18 mouse cellular contexts compared by ENCODE assay signal in genomic region chr14:12188352-12188751, GRCm38 (mm10).
DNase-seq lines count a peak whose midpoint lies in the region; ATAC-seq and TF ChIP-seq lines count a peak whose summit lies in the region.
"Had no signal": no experiment of that assay in that cellular context is flagged by ENCODE, and none has a peak within 500 bp of the region (broad histone marks: within the 10 kb centered on the region; RNA-seq: fewer than 3 reads in every experiment).

No protein-coding gene starts in this region.

- H3K4me3 ChIP-seq in hindbrain, embryonic 12.5 days, result no peak overlapping the region
- H3K4me3 ChIP-seq in hindbrain, embryonic 14.5 days (replicated peaks; ENCODE audit: low read length), result no peak overlapping the region
- H3K4me3 ChIP-seq in lung, embryonic 14.5 days (ENCODE audit: low read depth, low read length), result no peak overlapping the region
- H3K4me3 ChIP-seq in lung, adult 2 months (replicated peaks; ENCODE audit: extremely low read depth, low read depth, low read length), result no peak overlapping the region
- H3K4me3 ChIP-seq in forebrain, embryonic 14.5 days (ENCODE audit: low read depth, low read length), result no peak overlapping the region
- H3K4me3 ChIP-seq in limb, embryonic 14.5 days (replicated peaks; ENCODE audit: low read length), result no peak overlapping the region
- H3K4me3 ChIP-seq: embryonic facial prominence, embryonic 10.5 days; heart, embryonic 12.5 days; liver, embryonic 12.5 days; midbrain, embryonic 10.5 days had no signal

- DNase-seq in hindbrain, embryonic 14.5 days (ENCODE audit: low spot score), result no peak
- DNase-seq in lung, embryonic 14.5 days, result peak; percentile 23
- no peak for DNase-seq in lung, adult 2 months
- no peak for DNase-seq in forebrain, embryonic 14.5 days (ENCODE audit: low spot score)
- DNase-seq in limb, embryonic 14.5 days (ENCODE audit: low spot score), result peak; percentile 28
- no peak for DNase-seq in gastrocnemius, postnatal 25 days
- DNase-seq: B cell, adult 2 months; cerebellum, adult 2 months; layer of hippocampus, postnatal 36 days; lung, postnatal 14 days; right cerebral cortex, postnatal 4 days had no signal

- no peak overlapping the region for H3K4me2 ChIP-seq in hindbrain, embryonic 12.5 days (replicated peaks)
- H3K4me2 ChIP-seq in hindbrain, embryonic 14.5 days (replicated peaks), result no peak overlapping the region
- no peak overlapping the region for H3K4me2 ChIP-seq in lung, embryonic 14.5 days
- H3K4me2 ChIP-seq in forebrain, embryonic 14.5 days (ENCODE audit: low read length), result no peak overlapping the region
- no peak overlapping the region for H3K4me2 ChIP-seq in limb, embryonic 14.5 days (replicated peaks; ENCODE audit: low read depth, low read length, severe bottlenecking)
- H3K4me2 ChIP-seq: heart, embryonic 12.5 days; liver, embryonic 12.5 days had no signal

- TF ChIP-seq CTCF in lung, embryonic 14.5 days (IDR thresholded peaks at IDR 0.05; ENCODE audit: low read depth), result no peak
- no peak for TF ChIP-seq CTCF in lung, adult 2 months (IDR thresholded peaks at IDR 0.05; ENCODE audit: insufficient read depth, low read length)

- TF ChIP-seq POLR2A in lung, adult 2 months (IDR thresholded peaks at IDR 0.05; ENCODE audit: borderline replicate concordance, extremely low read depth, low read depth, low read length), result no peak
- no peak for TF ChIP-seq POLR2A in limb, embryonic 14.5 days (IDR thresholded peaks at IDR 0.05; ENCODE audit: borderline replicate concordance, extremely low read depth, insufficient read depth, insufficient read length)

- H3K27me3 ChIP-seq in hindbrain, embryonic 12.5 days, result no peaks in the 10 kb centered on the region
- H3K27me3 ChIP-seq in hindbrain, embryonic 14.5 days (ENCODE audit: control insufficient read depth, insufficient read depth, low read length), result no peaks in the 10 kb centered on the region
- H3K27me3 ChIP-seq in lung, embryonic 14.5 days (ENCODE audit: insufficient read depth, low read length), result no peaks in the 10 kb centered on the region
- no peaks in the 10 kb centered on the region for H3K27me3 ChIP-seq in forebrain, embryonic 14.5 days (replicated peaks; ENCODE audit: control insufficient read depth, insufficient read depth, low read length)
- H3K27me3 ChIP-seq in limb, embryonic 14.5 days (ENCODE audit: control insufficient read depth, insufficient read depth, low read length), result no peaks in the 10 kb centered on the region
- H3K27me3 ChIP-seq: heart, embryonic 12.5 days; liver, embryonic 12.5 days had no signal

- 53% methylated on average over 4 of the region's 4 CpGs for WGBS in hindbrain, embryonic 12.5 days
- 40% methylated on average over 4 of the region's 4 CpGs for WGBS in hindbrain, embryonic 14.5 days
- WGBS in lung, embryonic 14.5 days, result 38% methylated on average over 4 of the region's 4 CpGs
- WGBS in lung, adult 2 months, result 53% methylated on average over 4 of the region's 4 CpGs
- WGBS in forebrain, embryonic 14.5 days, result 27% methylated on average over 4 of the region's 4 CpGs
- 13% methylated on average over 4 of the region's 4 CpGs for WGBS in limb, embryonic 14.5 days

- H3K9ac ChIP-seq in hindbrain, embryonic 12.5 days, result no peak overlapping the region
- H3K9ac ChIP-seq in hindbrain, embryonic 14.5 days, result no peak overlapping the region
- H3K9ac ChIP-seq in lung, embryonic 14.5 days, result no peak overlapping the region
- H3K9ac ChIP-seq in forebrain, embryonic 14.5 days (ENCODE audit: low read length), result no peak overlapping the region
- H3K9ac ChIP-seq in limb, embryonic 14.5 days (ENCODE audit: low read depth, low read length, severe bottlenecking), result no peak overlapping the region
- H3K9ac ChIP-seq: heart, embryonic 12.5 days; liver, embryonic 12.5 days had no signal

- H3K36me3 ChIP-seq in hindbrain, embryonic 12.5 days, result no peaks in the 10 kb centered on the region
- H3K36me3 ChIP-seq in hindbrain, embryonic 14.5 days (replicated peaks; ENCODE audit: control insufficient read depth, insufficient read depth), result no peaks in the 10 kb centered on the region
- no peaks in the 10 kb centered on the region for H3K36me3 ChIP-seq in lung, embryonic 14.5 days (ENCODE audit: insufficient read depth)
- no peaks in the 10 kb centered on the region for H3K36me3 ChIP-seq in forebrain, embryonic 14.5 days (ENCODE audit: control insufficient read depth, insufficient read depth, low read length)
- no peaks in the 10 kb centered on the region for H3K36me3 ChIP-seq in limb, embryonic 14.5 days (ENCODE audit: control insufficient read depth, insufficient read depth, low read length)
- H3K36me3 ChIP-seq: embryonic facial prominence, embryonic 10.5 days; heart, embryonic 12.5 days; liver, embryonic 12.5 days; midbrain, embryonic 10.5 days had no signal

- ATAC-seq in hindbrain, embryonic 12.5 days (ENCODE audit: low FRiP score), result no peak
- ATAC-seq in hindbrain, embryonic 14.5 days (ENCODE audit: low FRiP score), result no peak
- no peak for ATAC-seq in lung, embryonic 14.5 days (ENCODE audit: insufficient read depth)
- no peak for ATAC-seq in forebrain, embryonic 14.5 days
- peak; percentile 24; the same call in 1 of the 2 replicates for ATAC-seq in limb, embryonic 14.5 days (ENCODE audit: low FRiP score, low read depth)
- ATAC-seq in megakaryocyte progenitor cell, adult 5-6 weeks (replicated peaks; ENCODE audit: poor library complexity), result no peak
- ATAC-seq: inflammation-experienced regulatory T-cells, adult 6 months; liver, embryonic 12.5 days had no signal

- H3K4me1 ChIP-seq in hindbrain, embryonic 12.5 days, result peaks cover 41% of the 10 kb centered on the region
- H3K4me1 ChIP-seq in hindbrain, embryonic 14.5 days (replicated peaks; ENCODE audit: control insufficient read depth, insufficient read depth, low read length), result peaks cover 14% of the 10 kb centered on the region
- H3K4me1 ChIP-seq in lung, embryonic 14.5 days (ENCODE audit: insufficient read depth), result no peaks in the 10 kb centered on the region
- H3K4me1 ChIP-seq in lung, adult 2 months (ENCODE audit: control insufficient read depth, insufficient read depth, low read length), result no peaks in the 10 kb centered on the region
- peaks cover 54% of the 10 kb centered on the region for H3K4me1 ChIP-seq in forebrain, embryonic 14.5 days (ENCODE audit: control insufficient read depth, insufficient read depth, low read length)
- H3K4me1 ChIP-seq in limb, embryonic 14.5 days (ENCODE audit: control insufficient read depth, insufficient read depth, low read length), result peaks cover 17% of the 10 kb centered on the region
- H3K4me1 ChIP-seq: liver, embryonic 12.5 days had no signal

- no peaks in the 10 kb centered on the region for H3K9me3 ChIP-seq in hindbrain, embryonic 12.5 days (replicated peaks)
- no peaks in the 10 kb centered on the region for H3K9me3 ChIP-seq in hindbrain, embryonic 14.5 days (ENCODE audit: control insufficient read depth, low read length)
- no peaks in the 10 kb centered on the region for H3K9me3 ChIP-seq in lung, embryonic 14.5 days (ENCODE audit: low read depth, low read length)
- no peaks in the 10 kb centered on the region for H3K9me3 ChIP-seq in forebrain, embryonic 14.5 days (replicated peaks; ENCODE audit: control insufficient read depth, low read length)
- H3K9me3 ChIP-seq in limb, embryonic 14.5 days (ENCODE audit: control insufficient read depth, low read length), result no peaks in the 10 kb centered on the region
- H3K9me3 ChIP-seq: embryonic facial prominence, embryonic 10.5 days; heart, embryonic 12.5 days; liver, embryonic 12.5 days; midbrain, embryonic 10.5 days had no signal

- H3K27ac ChIP-seq in hindbrain, embryonic 12.5 days, result 0 out of 2 replicates have a peak overlapping the region, but pooled peaks have one; percentile 23
- H3K27ac ChIP-seq in hindbrain, embryonic 14.5 days, result no peak overlapping the region
- no peak overlapping the region for H3K27ac ChIP-seq in lung, embryonic 14.5 days (ENCODE audit: low read depth)
- H3K27ac ChIP-seq in forebrain, embryonic 14.5 days (ENCODE audit: low read depth, low read length), result peak overlapping the region; percentile 89; the same call in 1 of the 2 replicates
- H3K27ac ChIP-seq in limb, embryonic 14.5 days (replicated peaks; ENCODE audit: low read depth, low read length), result no peak overlapping the region
- H3K27ac ChIP-seq: embryonic facial prominence, embryonic 10.5 days; liver, embryonic 12.5 days had no signal

Comparison
In these comparisons a context has a peak if more than half of its experiments do, and no peak if none do; other contexts are left out.
1. H3K27ac ChIP-seq: peak in hindbrain, embryonic 12.5 days (single experiment) and forebrain, embryonic 14.5 days (single experiment); none in hindbrain, embryonic 14.5 days (single experiment), lung, embryonic 14.5 days (single experiment) and limb, embryonic 14.5 days (single experiment).
2. DNase-seq: peak in lung, embryonic 14.5 days (single experiment) and limb, embryonic 14.5 days (single experiment); none in hindbrain, embryonic 14.5 days (single experiment), lung, adult 2 months (single experiment), forebrain, embryonic 14.5 days (single experiment) and gastrocnemius, postnatal 25 days (single experiment).